Mouse (Mus musculus) lung, embryonic 15.5 days (tissue): Measurements from ENCODE around the gene Caln1. TPM values are rescaled to one million over a fixed set of nuclear protein-coding genes. Genes with fewer than 3 reads are reported as not detected.

Source experiments
- ATAC-seq: fragments of 200-750 bp; cut with Nextera tagmentation; 2 replicates; pipeline ENCODE4 v1.8.0; 2017; ENCODE audit warnings: moderate number of reproducible peaks, borderline replicate concordance; ENCODE audit not compliant: low FRiP score, low TSS enrichment; ENCODE audit errors: extremely low read depth
- H3K27ac ChIP-seq: fragments of 300-500 bp; sonication (generic); 2 replicates; pipeline ENCODE4 v1.5.1; 2015; ENCODE audit warnings: moderate library complexity, mild to moderate bottlenecking, inconsistent platforms
- H3K27me3 ChIP-seq: fragments of 300-500 bp; sonication (generic); 2 replicates; pipeline ENCODE4 v1.6.1; 2015; ENCODE audit warnings: inconsistent platforms
- H3K36me3 ChIP-seq: fragments of 300-500 bp; sonication (generic); 2 replicates; pipeline ENCODE4 v1.6.1; 2015; ENCODE audit warnings: inconsistent platforms
- H3K4me1 ChIP-seq: fragments of 300-500 bp; sonication (generic); 2 replicates; pipeline ENCODE4 v1.6.1; 2015; ENCODE audit warnings: inconsistent platforms
- H3K4me2 ChIP-seq: fragments of 300-500 bp; sonication (generic); 2 replicates; pipeline ENCODE4 v1.6.1; 2015; ENCODE audit warnings: inconsistent platforms, mild to moderate bottlenecking, moderate library complexity
- H3K4me3 ChIP-seq: fragments of 300-500 bp; sonication (generic); 2 replicates; pipeline ENCODE4 v1.5.1; 2015; ENCODE audit warnings: mild to moderate bottlenecking, inconsistent platforms
- H3K9ac ChIP-seq: fragments of 300-500 bp; sonication (generic); 2 replicates; pipeline ENCODE4 v1.6.1; 2015; ENCODE audit warnings: inconsistent platforms
- H3K9me3 ChIP-seq: fragments of 300-500 bp; sonication (generic); 2 replicates; pipeline ENCODE4 v1.6.1; 2016; ENCODE audit warnings: inconsistent platforms
- WGBS: fragments of 180-500 bp; shearing (Covaris S2); methylation state at CpG from one replicate; pipeline ENCODE4 v1.1.7; 2015; 5-methylcytosine and 5-hydroxymethylcytosine counted together
- polyA plus RNA-seq: library from polyadenylated mRNA; unstranded; fragments of >200 nt; fragmentation: Nextera tagmentation; extraction: Ambion mirVana; gene quantifications from 2 replicates; pipeline ENCODE4 v1.2.1, GENCODE M21; 2015

Gene Caln1
- polyA plus RNA-seq, 1 experiment from 2014 or later, result 0.26 TPM

GRCm38 (mm10) chr5:130563146-130563545 is 193.9 kb downstream of the Caln1 start:
- WGBS, result 28% methylated on average over 3 of the region's 3 CpGs
- ATAC-seq, result peak; percentile 57; the same call in 1 of the 2 replicates
- no peak overlapping the region for H3K4me3 ChIP-seq
- no peaks in the 10 kb centered on the region for H3K27me3 ChIP-seq
- H3K36me3 ChIP-seq, result no peaks in the 10 kb centered on the region
- H3K4me1 ChIP-seq, result no peaks in the 10 kb centered on the region
- no peaks in the 10 kb centered on the region for H3K9me3 ChIP-seq
- no peak overlapping the region for H3K4me2 ChIP-seq
- H3K9ac ChIP-seq, result no peak overlapping the region
- no peak overlapping the region for H3K27ac ChIP-seq

- 84% methylated on average over 3 of the region's 3 CpGs for WGBS
- Histone ChIP-seq H3K9ac (no peak overlapping the region), H3K27me3 (no peaks in the 10 kb centered on the region), H3K36me3 (no peaks in the 10 kb centered on the region), H3K27ac (no peak overlapping the region), H3K4me3 (no peak overlapping the region), H3K4me1 (no peaks in the 10 kb centered on the region), H3K9me3 (no peaks in the 10 kb centered on the region), H3K4me2 (no peak overlapping the region)
- no peak for ATAC-seq
These were observed 196.7 kb downstream of the Caln1 start for GRCm38 (mm10) chr5:130566002-130566401.

GRCm38 (mm10) chr5:130577581-130577980 is 208.3 kb downstream of the Caln1 start:
- no peaks in the 10 kb centered on the region for H3K9me3 ChIP-seq
- no peak overlapping the region for H3K4me3 ChIP-seq
- H3K4me1 ChIP-seq, result no peaks in the 10 kb centered on the region
- 67% methylated on average over 2 of the region's 2 CpGs for WGBS
- ATAC-seq, result no peak
- H3K9ac ChIP-seq, result no peak overlapping the region
- no peak overlapping the region for H3K4me2 ChIP-seq
- no peaks in the 10 kb centered on the region for H3K27me3 ChIP-seq
- H3K27ac ChIP-seq, result no peak overlapping the region
- H3K36me3 ChIP-seq, result no peaks in the 10 kb centered on the region

- Histone ChIP-seq H3K27ac (no peak overlapping the region), H3K27me3 (no peaks in the 10 kb centered on the region), H3K4me2 (no peak overlapping the region), H3K9ac (no peak overlapping the region), H3K36me3 (no peaks in the 10 kb centered on the region), H3K4me1 (no peaks in the 10 kb centered on the region), H3K9me3 (no peaks in the 10 kb centered on the region), H3K4me3 (no peak overlapping the region)
- 83% methylated on average over 3 of the region's 3 CpGs for WGBS
- no peak for ATAC-seq
These were observed 214.8 kb downstream of the Caln1 start for GRCm38 (mm10) chr5:130584042-130584441.

- Histone ChIP-seq H3K4me3 (no peak overlapping the region), H3K27me3 (no peaks in the 10 kb centered on the region), H3K36me3 (no peaks in the 10 kb centered on the region), H3K9me3 (no peaks in the 10 kb centered on the region), H3K4me2 (no peak overlapping the region), H3K4me1 (no peaks in the 10 kb centered on the region), H3K27ac (no peak overlapping the region), H3K9ac (no peak overlapping the region)
- no peak for ATAC-seq
- 89% methylated on average over 4 of the region's 4 CpGs for WGBS
These were observed 217.0 kb downstream of the Caln1 start for GRCm38 (mm10) chr5:130586257-130586656.

GRCm38 (mm10) chr5:130596541-130596940 is 227.3 kb downstream of the Caln1 start:
- Histone ChIP-seq H3K4me2 (no peak overlapping the region), H3K27me3 (no peaks in the 10 kb centered on the region), H3K4me3 (no peak overlapping the region), H3K27ac (no peak overlapping the region), H3K36me3 (no peaks in the 10 kb centered on the region), H3K9me3 (no peaks in the 10 kb centered on the region), H3K4me1 (no peaks in the 10 kb centered on the region), H3K9ac (no peak overlapping the region)
- 67% methylated on average over 6 of the region's 6 CpGs for WGBS
- ATAC-seq, result no peak

- H3K4me2 ChIP-seq, result no peak overlapping the region
- WGBS, result 75% methylated on average over 3 of the region's 3 CpGs
- H3K36me3 ChIP-seq, result no peaks in the 10 kb centered on the region
- no peak overlapping the region for H3K27ac ChIP-seq
- H3K9me3 ChIP-seq, result no peaks in the 10 kb centered on the region
- H3K4me1 ChIP-seq, result no peaks in the 10 kb centered on the region
- H3K27me3 ChIP-seq, result no peaks in the 10 kb centered on the region; the same call in 1 of the 2 replicates
- H3K4me3 ChIP-seq, result no peak overlapping the region
- H3K9ac ChIP-seq, result no peak overlapping the region
- no peak for ATAC-seq
These were observed 244.4 kb downstream of the Caln1 start for GRCm38 (mm10) chr5:130613657-130614056.

GRCm38 (mm10) chr5:130614209-130614608 is 245.0 kb downstream of the Caln1 start:
- H3K9me3 ChIP-seq, result no peaks in the 10 kb centered on the region
- no peaks in the 10 kb centered on the region for H3K36me3 ChIP-seq
- no peaks in the 10 kb centered on the region; the same call in 1 of the 2 replicates for H3K27me3 ChIP-seq
- no peaks in the 10 kb centered on the region for H3K4me1 ChIP-seq
- no peak overlapping the region for H3K4me2 ChIP-seq
- WGBS, result 59% methylated on average over 3 of the region's 3 CpGs
- no peak overlapping the region for H3K27ac ChIP-seq
- no peak overlapping the region for H3K9ac ChIP-seq
- H3K4me3 ChIP-seq, result no peak overlapping the region
- ATAC-seq, result no peak

GRCm38 (mm10) chr5:130620060-130620459 is 250.8 kb downstream of the Caln1 start:
- no peak overlapping the region for H3K9ac ChIP-seq

GRCm38 (mm10) chr5:130623206-130623605 is 254.0 kb downstream of the Caln1 start:
- H3K27ac ChIP-seq, result no peak overlapping the region
- WGBS, result 39% methylated on average over 5 of the region's 5 CpGs
- peaks cover 5% of the 10 kb centered on the region; the same call in 1 of the 2 replicates for H3K4me1 ChIP-seq
- H3K9me3 ChIP-seq, result no peaks in the 10 kb centered on the region
- H3K4me2 ChIP-seq, result no peak overlapping the region
- H3K4me3 ChIP-seq, result no peak overlapping the region
- H3K9ac ChIP-seq, result no peak overlapping the region
- peak; percentile 97 for ATAC-seq
- H3K27me3 ChIP-seq, result peaks cover 5% of the 10 kb centered on the region; the same call in 1 of the 2 replicates
- H3K36me3 ChIP-seq, result no peaks in the 10 kb centered on the region

More at GRCm38 (mm10) chr5:130620060-130620459, 250.8 kb downstream of the Caln1 start:
- Histone ChIP-seq H3K4me3 (no peak overlapping the region), H3K9me3 (no peaks in the 10 kb centered on the region), H3K36me3 (no peaks in the 10 kb centered on the region), H3K4me2 (no peak overlapping the region), H3K4me1 (peaks cover 5% of the 10 kb centered on the region; the same call in 1 of the 2 replicates), H3K27me3 (no peaks in the 10 kb centered on the region; the same call in 1 of the 2 replicates), H3K27ac (no peak overlapping the region)
- 69% methylated on average over 7 of the region's 7 CpGs for WGBS
- no peak for ATAC-seq

- Histone ChIP-seq H3K27ac (no peak overlapping the region), H3K4me2 (no peak overlapping the region), H3K4me1 (peaks cover 3% of the 10 kb centered on the region; the same call in 1 of the 2 replicates), H3K27me3 (peaks cover 5% of the 10 kb centered on the region; the same call in 1 of the 2 replicates), H3K4me3 (no peak overlapping the region), H3K9ac (no peak overlapping the region), H3K36me3 (no peaks in the 10 kb centered on the region), H3K9me3 (no peaks in the 10 kb centered on the region)
- ATAC-seq, result no peak
- 77% methylated on average over 2 of the region's 2 CpGs for WGBS
These were observed 258.5 kb downstream of the Caln1 start for GRCm38 (mm10) chr5:130627800-130628199.

GRCm38 (mm10) chr5:130635397-130635796 is 266.1 kb downstream of the Caln1 start:
- H3K27ac ChIP-seq, result no peak overlapping the region
- no peaks in the 10 kb centered on the region for H3K36me3 ChIP-seq
- H3K4me2 ChIP-seq, result no peak overlapping the region
- 89% methylated on average over 2 of the region's 2 CpGs for WGBS
- no peak for ATAC-seq
- no peak overlapping the region for H3K4me3 ChIP-seq
- no peaks in the 10 kb centered on the region for H3K9me3 ChIP-seq
- no peaks in the 10 kb centered on the region for H3K4me1 ChIP-seq
- H3K27me3 ChIP-seq, result no peaks in the 10 kb centered on the region
- H3K9ac ChIP-seq, result no peak overlapping the region

- Histone ChIP-seq H3K4me2 (no peak overlapping the region), H3K9ac (no peak overlapping the region), H3K27ac (no peak overlapping the region), H3K4me1 (no peaks in the 10 kb centered on the region), H3K4me3 (no peak overlapping the region), H3K27me3 (no peaks in the 10 kb centered on the region), H3K9me3 (no peaks in the 10 kb centered on the region), H3K36me3 (no peaks in the 10 kb centered on the region)
- WGBS, result 61% methylated on average over 2 of the region's 2 CpGs
- no peak for ATAC-seq
These were observed 272.6 kb downstream of the Caln1 start for GRCm38 (mm10) chr5:130641881-130642280.
